Mouse (Mus musculus) stomach, postnatal 0 days (tissue): Measurements from ENCODE around the gene Zbtb20.

Source experiments
- CTCF ChIP-seq: IDR thresholded peaks from 2 replicates; pipeline ENCODE4 v1.5.1; 2016; ENCODE audit warnings: antibody characterized with exemption, low read depth, mild to moderate bottlenecking, moderate library complexity
- EP300 ChIP-seq: optimal IDR thresholded peaks from 2 replicates; pipeline ENCODE3; 2016; ENCODE audit warnings: antibody characterized with exemption

GRCm38 (mm10) chr16:43340712-43341111 is 465.0 kb downstream of the Zbtb20 start:
- TF ChIP-seq EP300 (no peak), CTCF (no peak)
